Mouse (Mus musculus) hindbrain, postnatal 0 days (tissue): ENCODE measurements around the gene Prkar1b. TPM values are rescaled to one million over a fixed set of nuclear protein-coding genes. Genes with fewer than 3 reads are reported as not detected.

ENCODE experiments used
- ATAC-seq: fragments of 200-750 bp; cut with Nextera tagmentation; 2 replicates; pipeline ENCODE4 v1.8.0; 2017; ENCODE audit warnings: mild to moderate bottlenecking, moderate TSS enrichment, moderate library complexity
- DNase-seq: peaks from one replicate; pipeline ENCODE4 v3.0.0-alpha.2; 2015; ENCODE audit warnings: low spot score
- H3K27ac ChIP-seq: fragments of 300-500 bp; sonication (generic); 2 replicates; pipeline ENCODE4 v1.5.1; 2014; ENCODE audit warnings: mild to moderate bottlenecking
- H3K27me3 ChIP-seq: fragments of 300-500 bp; sonication (generic); 2 replicates; pipeline ENCODE4 v1.6.1; 2014; ENCODE audit warnings: low read length, mixed read lengths; ENCODE audit not compliant: insufficient read depth
- H3K36me3 ChIP-seq: fragments of 300-500 bp; sonication (generic); 2 replicates; pipeline ENCODE4 v1.6.1; 2014; ENCODE audit warnings: low read length, mixed read lengths; ENCODE audit not compliant: insufficient read depth
- H3K4me1 ChIP-seq: fragments of 300-500 bp; sonication (generic); 2 replicates; pipeline ENCODE4 v1.6.1; 2014; ENCODE audit warnings: antibody characterized with exemption, low read length, mixed read lengths; ENCODE audit not compliant: insufficient read depth
- H3K4me2 ChIP-seq: fragments of 300-500 bp; sonication (generic); 2 replicates; pipeline ENCODE4 v1.6.1; 2014; ENCODE audit warnings: low read depth, mild to moderate bottlenecking, low read length, moderate library complexity, mixed read lengths
- H3K4me3 ChIP-seq: fragments of 300-500 bp; sonication (generic); 2 replicates; pipeline ENCODE4 v1.5.1; 2014; ENCODE audit warnings: low read length
- H3K9ac ChIP-seq: fragments of 300-500 bp; sonication (generic); replicated peaks from 2 replicates; pipeline ENCODE4 v1.6.1; 2014; ENCODE audit warnings: mild to moderate bottlenecking, low read length, moderate library complexity, mixed read lengths
- H3K9me3 ChIP-seq: fragments of 300-500 bp; sonication (generic); 2 replicates; pipeline ENCODE4 v1.6.1; 2016; ENCODE audit warnings: low read length, mixed read lengths
- CTCF ChIP-seq: IDR thresholded peaks from 2 replicates; pipeline ENCODE4 v1.5.1; 2016; ENCODE audit warnings: antibody characterized with exemption, control low read depth, low read depth
- WGBS: fragments of 180-500 bp; shearing (Covaris S2); extraction: QIAGEN DNeasy Blood & Tissue Kit; methylation state at CpG from one replicate; pipeline ENCODE4 v1.1.7; 2014; 5-methylcytosine and 5-hydroxymethylcytosine counted together
- polyA plus RNA-seq: library from polyadenylated mRNA; unstranded; fragments of >200 nt; fragmentation: Nextera tagmentation; extraction: Ambion mirVana; gene quantifications from 2 replicates; pipeline ENCODE4 v1.2.1, GENCODE M21; 2015
- total RNA-seq: library from RNA; depleted of rRNA; stranded (reverse); fragments of >200 nt; gene quantifications from 2 replicates; pipeline ENCODE4 v1.2.3, GENCODE M21; 2014

Prkar1b gene
- total and polyA plus RNA-seq, 2 experiments from 2014 or later = 264 to 322 TPM

DNA sequence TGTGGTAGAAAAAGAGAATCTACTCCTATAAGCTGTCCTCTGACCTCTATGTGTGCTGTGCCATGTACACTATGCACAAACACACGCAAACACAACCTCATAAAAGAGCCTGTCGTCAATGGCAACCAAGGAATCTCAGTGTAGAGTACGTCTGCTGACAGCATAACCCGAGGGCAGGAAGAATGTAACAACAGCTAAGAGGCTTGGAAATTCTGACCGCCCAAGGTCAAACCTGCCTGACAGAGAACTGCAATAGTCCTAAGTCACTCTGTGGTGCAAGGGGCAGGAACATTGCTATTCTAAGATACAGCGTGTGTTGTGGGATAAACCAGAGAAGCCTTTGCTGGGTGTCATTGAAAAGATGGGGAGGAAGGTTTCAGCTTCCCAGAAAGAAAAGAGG, 68.4 kb downstream of the Prkar1b start:
- 41% methylated on average over 6 of the region's 6 CpGs for WGBS
- Histone ChIP-seq H3K9me3 (no peaks in the 10 kb centered on the region), H3K4me2 (no peak overlapping the region), H3K27ac (no peak overlapping the region), H3K4me3 (no peak overlapping the region), H3K27me3 (no peaks in the 10 kb centered on the region), H3K4me1 (peaks cover 16% of the 10 kb centered on the region), H3K9ac (no peak overlapping the region), H3K36me3 (no peaks in the 10 kb centered on the region)
- no peak for TF ChIP-seq CTCF
- ATAC-seq = no peak
- DNase-seq = no peak

DNA sequence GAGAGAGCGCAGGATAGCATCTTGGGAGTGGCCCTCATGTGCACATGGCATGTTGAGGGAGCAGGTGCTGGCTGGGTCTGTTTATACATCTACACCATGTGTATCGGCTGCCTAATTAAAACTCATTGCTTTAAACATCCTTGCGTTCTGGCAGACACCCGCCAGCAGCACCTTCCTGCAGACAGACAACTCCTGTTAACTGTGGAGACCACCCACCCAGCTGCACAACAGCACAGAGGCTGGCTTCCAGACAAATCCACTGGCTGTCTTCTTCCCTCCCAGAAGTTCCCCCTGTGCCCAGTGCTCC, 71.7 kb downstream of the Prkar1b start:
- Histone ChIP-seq H3K4me3 (no peak overlapping the region), H3K9ac (no peak overlapping the region), H3K4me2 (no peak overlapping the region), H3K36me3 (no peaks in the 10 kb centered on the region), H3K27me3 (no peaks in the 10 kb centered on the region), H3K9me3 (no peaks in the 10 kb centered on the region), H3K27ac (peak overlapping the region; percentile 41; the same call in 1 of the 2 replicates), H3K4me1 (peaks cover 22% of the 10 kb centered on the region)
- DNase-seq = no peak
- ATAC-seq = peak; percentile 16; the same call in 1 of the 2 replicates
- 31% methylated on average over 4 of the region's 4 CpGs for WGBS
- TF ChIP-seq CTCF = no peak

DNA sequence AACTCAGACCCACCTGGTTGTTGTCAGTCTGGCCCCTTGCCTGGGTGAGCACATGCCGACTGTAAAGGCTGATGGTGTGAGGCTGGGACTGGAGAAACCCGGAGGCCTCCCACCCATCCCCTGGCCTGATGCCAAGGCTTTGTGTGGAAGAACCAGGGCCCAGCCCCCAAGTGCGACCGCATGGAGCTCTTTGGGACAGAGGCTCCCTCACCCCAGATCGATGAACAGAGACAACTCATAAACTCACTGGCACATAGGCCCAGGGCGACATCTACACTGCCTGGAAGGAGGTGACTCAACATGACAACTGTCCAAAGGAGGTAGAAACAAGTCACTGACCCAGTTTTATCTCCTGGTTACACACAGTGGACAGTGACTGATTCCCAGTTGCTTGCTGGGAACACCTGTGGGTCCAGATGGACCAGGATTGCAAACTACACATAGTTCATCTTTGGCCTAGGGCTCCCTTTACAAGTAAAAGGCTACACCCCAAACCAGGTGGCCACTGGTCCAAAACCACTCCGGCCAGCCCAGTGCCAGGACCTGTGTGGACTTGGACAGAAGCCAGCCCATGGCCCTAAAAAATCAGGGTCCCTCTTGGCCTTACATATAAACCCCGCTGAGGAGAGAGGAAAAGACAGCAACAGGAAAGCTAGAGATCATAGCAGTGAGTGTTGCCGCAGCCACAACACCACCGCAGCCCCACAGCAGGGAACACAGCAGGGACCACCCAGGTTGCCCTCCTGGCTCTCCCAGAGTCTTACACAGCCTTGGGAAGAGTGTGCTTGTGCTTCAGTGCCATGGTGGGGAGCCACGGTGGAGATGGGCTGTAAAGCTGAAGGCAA, 72.3 kb downstream of the Prkar1b start:
- TF ChIP-seq CTCF = no peak
- no peak overlapping the region for H3K4me3 ChIP-seq
- peak; percentile 41 for DNase-seq
- H3K27ac ChIP-seq = peak overlapping the region; percentile 41; the same call in 1 of the 2 replicates
- no peaks in the 10 kb centered on the region for H3K27me3 ChIP-seq
- H3K9me3 ChIP-seq = no peaks in the 10 kb centered on the region
- ATAC-seq = no peak
- H3K9ac ChIP-seq = no peak overlapping the region
- no peak overlapping the region for H3K4me2 ChIP-seq
- 36% methylated on average over 11 of the region's 11 CpGs for WGBS
- H3K4me1 ChIP-seq = peaks cover 22% of the 10 kb centered on the region
- no peaks in the 10 kb centered on the region for H3K36me3 ChIP-seq

DNA sequence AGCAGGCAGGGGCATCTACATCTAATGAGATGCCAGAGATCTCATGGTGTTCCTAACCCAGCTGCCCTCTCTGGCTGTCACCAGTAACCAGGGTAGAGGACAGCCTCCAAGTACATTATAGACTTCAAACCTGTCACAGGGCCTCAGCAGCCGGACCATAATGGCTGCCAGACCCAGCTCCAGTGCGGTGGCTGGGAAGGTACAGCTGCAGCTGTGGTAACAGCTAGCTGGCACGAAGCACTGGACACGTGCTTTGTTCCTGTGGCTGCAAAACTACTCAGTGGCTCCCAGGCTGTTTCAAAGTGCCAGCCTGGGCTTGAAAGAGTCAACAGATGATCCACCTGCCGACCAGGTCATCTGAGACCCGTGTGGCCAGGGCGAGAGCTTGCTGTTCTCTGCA, 73.4 kb downstream of the Prkar1b start:
- DNase-seq (peak; percentile 43), ATAC-seq (peak; percentile 52)
- H3K27ac ChIP-seq = 0 out of 2 replicates have a peak overlapping the region, but pooled peaks have one; percentile 0
- no peak overlapping the region for H3K4me3 ChIP-seq
- no peak overlapping the region for H3K9ac ChIP-seq
- no peak for TF ChIP-seq CTCF
- peaks cover 22% of the 10 kb centered on the region for H3K4me1 ChIP-seq
- H3K9me3 ChIP-seq = no peaks in the 10 kb centered on the region
- WGBS = 53% methylated on average over 7 of the region's 7 CpGs
- H3K27me3 ChIP-seq = no peaks in the 10 kb centered on the region
- no peak overlapping the region for H3K4me2 ChIP-seq
- H3K36me3 ChIP-seq = no peaks in the 10 kb centered on the region

DNA sequence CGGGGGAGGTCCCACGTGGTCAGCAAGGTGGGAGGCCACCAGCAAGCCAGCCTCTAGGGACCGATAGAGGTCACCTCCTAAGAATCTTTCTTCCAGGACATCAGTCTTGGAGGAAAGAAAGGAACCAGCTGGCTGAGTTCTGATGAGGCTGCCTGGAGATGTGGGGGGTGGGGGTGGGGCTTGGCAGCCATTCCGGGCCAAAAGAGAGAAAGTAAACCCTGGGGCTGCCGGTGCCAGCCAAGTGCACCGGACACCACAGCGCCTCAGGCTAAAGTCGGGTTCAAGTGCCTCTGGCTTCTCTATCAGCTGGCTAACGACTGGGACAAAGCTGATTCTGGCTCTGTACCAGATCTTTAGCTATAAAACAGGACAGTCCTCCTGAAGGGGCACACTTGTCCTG, 74.0 kb downstream of the Prkar1b start:
- TF ChIP-seq CTCF = no peak
- DNase-seq = peak; percentile 61
- peak; percentile 33; the same call in 1 of the 2 replicates for ATAC-seq

DNA sequence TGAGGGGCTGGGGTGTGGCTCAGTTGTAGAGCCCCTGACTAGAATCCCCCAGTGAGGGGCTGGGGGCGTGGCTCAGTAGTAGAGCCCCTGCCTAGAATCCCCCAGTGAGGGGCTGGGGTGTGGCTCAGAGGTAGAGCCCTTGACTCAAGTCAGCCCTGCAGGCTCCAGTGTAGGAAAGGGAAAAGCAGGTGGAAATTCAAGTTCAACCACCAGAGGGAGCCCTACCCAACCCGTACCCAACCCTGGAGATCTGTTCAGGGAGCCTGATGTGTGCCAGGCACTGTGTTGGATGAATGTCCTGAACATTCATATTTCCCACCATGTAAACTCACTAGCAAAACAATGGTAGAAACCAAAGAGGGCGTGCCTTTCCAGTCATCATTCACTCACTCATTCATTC, 74.7 kb downstream of the Prkar1b start:
- Histone ChIP-seq H3K9me3 (no peaks in the 10 kb centered on the region), H3K4me1 (peaks cover 22% of the 10 kb centered on the region), H3K27ac (no peak overlapping the region; the same call in 1 of the 2 replicates), H3K9ac (no peak overlapping the region), H3K27me3 (no peaks in the 10 kb centered on the region), H3K4me3 (no peak overlapping the region), H3K36me3 (no peaks in the 10 kb centered on the region), H3K4me2 (no peak overlapping the region)
- ATAC-seq = no peak
- peak; percentile 73 for TF ChIP-seq CTCF
- peak; percentile 58 for DNase-seq
- WGBS = 46% methylated on average over 2 of the region's 3 CpGs

More for the DNA sequence above, 74.0 kb downstream of the Prkar1b start:
- Histone ChIP-seq H3K9me3 (no peaks in the 10 kb centered on the region), H3K4me2 (no peak overlapping the region), H3K4me3 (no peak overlapping the region), H3K27me3 (no peaks in the 10 kb centered on the region), H3K4me1 (peaks cover 22% of the 10 kb centered on the region), H3K9ac (no peak overlapping the region), H3K36me3 (no peaks in the 10 kb centered on the region), H3K27ac (no peak overlapping the region; the same call in 1 of the 2 replicates)
- 24% methylated on average over 9 of the region's 9 CpGs for WGBS

DNA sequence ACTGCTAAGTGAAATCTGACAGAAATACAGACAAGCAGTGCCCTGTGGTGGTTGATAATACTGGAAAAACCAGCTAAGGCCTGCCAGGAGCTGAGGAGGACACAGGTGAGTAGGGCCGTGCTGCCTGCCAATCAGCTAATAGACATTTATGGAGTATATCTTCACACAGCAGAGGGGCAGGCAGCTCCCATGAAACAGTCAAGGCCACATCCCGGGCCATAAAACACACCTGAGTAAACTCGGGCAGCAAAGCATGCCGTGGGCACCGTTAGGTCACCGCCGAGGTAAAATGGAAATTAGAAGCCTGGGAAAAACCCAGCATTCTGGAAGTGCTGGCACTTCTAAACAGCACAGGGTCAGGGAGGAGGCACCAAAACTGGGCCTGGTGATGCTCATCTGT, 75.8 kb downstream of the Prkar1b start:
- Histone ChIP-seq H3K4me1 (peaks cover 22% of the 10 kb centered on the region), H3K27me3 (no peaks in the 10 kb centered on the region), H3K36me3 (no peaks in the 10 kb centered on the region), H3K9ac (no peak overlapping the region), H3K27ac (no peak overlapping the region), H3K4me2 (no peak overlapping the region), H3K9me3 (no peaks in the 10 kb centered on the region), H3K4me3 (no peak overlapping the region)
- ATAC-seq = no peak
- TF ChIP-seq CTCF = no peak
- DNase-seq = no peak
- WGBS = 94% methylated on average over 7 of the region's 7 CpGs
